Mouse (Mus musculus) bone marrow, adult 2 months (tissue): Measurements from ENCODE around the gene Zdhhc16. TPM values are rescaled to one million over a fixed set of nuclear protein-coding genes. Genes with fewer than 3 reads are reported as not detected.
A peak's percentile ranks its signal among the peaks of the same experiment; 100 is the strongest.

Source experiments
- H3K27ac ChIP-seq: fragments of 200-500 bp; 2 replicates; pipeline ENCODE4 v1.5.1; 2012; ENCODE audit warnings: low read depth, mild to moderate bottlenecking, control low read depth, inconsistent platforms, low read length; ENCODE audit not compliant: control insufficient read depth, poor library complexity, insufficient read depth
- H3K4me1 ChIP-seq: fragments of 200-500 bp; 2 replicates; pipeline ENCODE4 v1.6.1; 2011; ENCODE audit warnings: low read length; ENCODE audit not compliant: control insufficient read depth, insufficient read depth
- H3K4me3 ChIP-seq: fragments of 200-500 bp; replicated peaks from 2 replicates; pipeline ENCODE3; 2011; ENCODE audit warnings: mild to moderate bottlenecking, low read depth, low read length, control low read depth; ENCODE audit not compliant: control insufficient read depth
- CTCF ChIP-seq: fragments of 200-500 bp; IDR thresholded peaks from 2 replicates; pipeline ENCODE4 v1.5.1; 2011; ENCODE audit warnings: low read length, control low read depth; ENCODE audit not compliant: control insufficient read depth, insufficient read depth
- POLR2A ChIP-seq: fragments of 200-500 bp; IDR thresholded peaks from 2 replicates; pipeline ENCODE4 v1.6.1; 2011; ENCODE audit warnings: low read depth, mild to moderate bottlenecking, control low read depth, low read length, borderline replicate concordance; ENCODE audit not compliant: control insufficient read depth
- WGBS: fragments of 180-500 bp; shearing (Covaris S2); methylation state at CpG from one replicate; pipeline ENCODE4 v1.1.7; 2018; 5-methylcytosine and 5-hydroxymethylcytosine counted together
- polyA plus RNA-seq: library from polyadenylated mRNA; stranded (reverse); fragments of >200 nt; gene quantifications from 2 replicates; pipeline ENCODE4 v1.2.4, GENCODE M21; 2011; ENCODE audit warnings: low replicate concordance; ENCODE audit not compliant: missing spikeins, insufficient read depth, insufficient read length

The Zdhhc16 gene
- polyA plus RNA-seq, 1 experiment, result 59.8 TPM

DNA sequence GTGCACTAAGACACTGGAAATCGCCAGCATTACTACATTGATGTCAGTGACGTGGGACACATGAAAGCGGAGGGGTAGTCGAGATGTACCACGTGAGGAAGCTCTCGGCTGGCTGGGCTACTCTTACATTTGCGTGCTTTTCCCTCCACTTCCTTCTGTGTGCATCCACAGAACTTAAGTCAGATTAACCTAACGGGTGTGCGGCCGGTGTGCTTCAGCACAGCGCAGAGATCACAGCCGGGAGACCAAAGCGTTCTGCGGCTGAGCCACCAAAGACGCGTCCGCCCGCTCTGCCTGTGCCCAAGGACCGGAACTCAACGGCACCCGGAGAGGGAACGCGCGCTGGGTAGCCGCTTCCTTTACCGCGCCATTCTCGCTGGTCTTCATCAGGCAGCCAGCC lies 594 bp upstream of the Zdhhc16 start:
- H3K4me3 ChIP-seq, result peak overlapping the region; percentile 97
- WGBS, result under 1% methylated on average over 28 of the region's 28 CpGs
- TF ChIP-seq CTCF (peak; percentile 1; the same call in 1 of the 2 replicates), POLR2A (no peak)
- peak overlapping the region; percentile 73 for H3K27ac ChIP-seq
- H3K4me1 ChIP-seq, result peaks cover 3% of the 10 kb centered on the region

GRCm38 (mm10) chr19:41934124-41934523 lies 844 bp downstream of the Zdhhc16 start:
- WGBS, result 22% methylated on average over 6 of the region's 6 CpGs
- H3K4me3 ChIP-seq, result peak overlapping the region; percentile 100
- no peak for TF ChIP-seq POLR2A
- TF ChIP-seq CTCF, result no peak
- no peak overlapping the region for H3K27ac ChIP-seq
- H3K4me1 ChIP-seq, result peaks cover 3% of the 10 kb centered on the region

- Histone ChIP-seq H3K27ac (no peak overlapping the region), H3K4me1 (peaks cover 3% of the 10 kb centered on the region), H3K4me3 (no peak overlapping the region)
- 89% methylated on average over 1 of the region's 1 CpGs for WGBS
- TF ChIP-seq POLR2A, result no peak
- TF ChIP-seq CTCF, result no peak
These were observed 2.6 kb downstream of the Zdhhc16 start for GRCm38 (mm10) chr19:41935921-41936320.

GRCm38 (mm10) chr19:41938539-41938938 lies 5.3 kb downstream of the Zdhhc16 start:
- peaks cover 1% of the 10 kb centered on the region; the same call in 1 of the 2 replicates for H3K4me1 ChIP-seq
- no peak for TF ChIP-seq CTCF
- no peak for TF ChIP-seq POLR2A
- no peak overlapping the region for H3K4me3 ChIP-seq
- no peak overlapping the region for H3K27ac ChIP-seq
- WGBS, result 86% methylated on average over 5 of the region's 5 CpGs

GRCm38 (mm10) chr19:41943841-41944240 lies 10.6 kb downstream of the Zdhhc16 start:
- Histone ChIP-seq H3K4me3 (no peak overlapping the region), H3K4me1 (no peaks in the 10 kb centered on the region; the same call in 1 of the 2 replicates), H3K27ac (no peak overlapping the region)
- 79% methylated on average over 7 of the region's 7 CpGs for WGBS
- no peak for TF ChIP-seq CTCF
- TF ChIP-seq POLR2A, result no peak

DNA sequence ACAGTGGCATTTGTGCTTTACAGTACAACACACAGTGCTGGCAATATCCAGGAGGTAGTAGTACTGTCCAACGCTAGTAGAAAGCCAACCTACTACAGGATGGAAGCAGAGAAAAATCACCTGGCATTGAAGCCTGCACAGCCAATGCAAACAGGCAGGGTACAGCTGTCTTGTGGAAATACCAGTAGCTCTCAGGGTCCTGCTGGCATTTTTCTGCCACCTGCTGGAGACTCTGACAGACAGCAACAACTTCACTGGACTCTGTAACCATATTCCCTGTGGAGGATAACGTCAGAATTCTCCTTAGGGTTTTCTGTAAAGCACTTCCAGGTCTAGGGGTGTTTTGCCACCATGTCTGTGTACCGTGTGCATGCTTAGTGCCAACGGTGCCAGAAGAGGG lies 19.0 kb downstream of the Zdhhc16 start:
- H3K4me1 ChIP-seq, result no peaks in the 10 kb centered on the region
- TF ChIP-seq POLR2A (no peak), CTCF (peak; percentile 42; the same call in 1 of the 2 replicates)
- H3K27ac ChIP-seq, result no peak overlapping the region
- no peak overlapping the region for H3K4me3 ChIP-seq
- WGBS, result 75% methylated on average over 4 of the region's 4 CpGs

GRCm38 (mm10) chr19:41953574-41953973 lies 20.3 kb downstream of the Zdhhc16 start:
- no peak overlapping the region for H3K4me3 ChIP-seq
- no peak overlapping the region for H3K27ac ChIP-seq
- 69% methylated on average over 3 of the region's 3 CpGs for WGBS
- H3K4me1 ChIP-seq, result no peaks in the 10 kb centered on the region
- TF ChIP-seq CTCF, result no peak
- TF ChIP-seq POLR2A, result no peak

DNA sequence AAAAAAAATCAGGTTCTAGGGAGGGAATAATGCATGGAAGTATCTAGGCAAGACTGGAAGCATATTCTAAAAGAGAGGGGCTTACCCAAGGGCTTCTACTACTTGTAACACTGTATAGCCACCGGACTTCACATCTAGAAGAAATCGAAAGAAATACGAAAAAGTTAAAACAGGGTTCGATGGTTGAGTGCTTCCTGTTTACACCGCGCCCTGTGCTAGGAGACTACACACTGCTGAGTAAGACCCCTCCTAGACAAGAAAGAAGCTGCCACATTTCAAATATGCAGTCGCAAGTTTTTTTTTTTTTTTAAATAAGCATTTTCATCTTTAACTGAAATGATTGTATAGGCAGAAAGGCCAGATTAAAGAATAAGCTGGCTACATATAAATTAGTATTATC lies 36.3 kb downstream of the Zdhhc16 start:
- H3K4me3 ChIP-seq, result no peak overlapping the region
- no peaks in the 10 kb centered on the region for H3K4me1 ChIP-seq
- TF ChIP-seq CTCF (no peak), POLR2A (no peak)
- 62% methylated on average over 7 of the region's 7 CpGs for WGBS
- H3K27ac ChIP-seq, result no peak overlapping the region

- Histone ChIP-seq H3K27ac (no peak overlapping the region), H3K4me1 (no peaks in the 10 kb centered on the region; the same call in 1 of the 2 replicates), H3K4me3 (no peak overlapping the region)
- WGBS, result 84% methylated on average over 13 of the region's 13 CpGs
- TF ChIP-seq POLR2A (no peak), CTCF (no peak)
These were observed 40.9 kb downstream of the Zdhhc16 start for GRCm38 (mm10) chr19:41973891-41974794.

DNA sequence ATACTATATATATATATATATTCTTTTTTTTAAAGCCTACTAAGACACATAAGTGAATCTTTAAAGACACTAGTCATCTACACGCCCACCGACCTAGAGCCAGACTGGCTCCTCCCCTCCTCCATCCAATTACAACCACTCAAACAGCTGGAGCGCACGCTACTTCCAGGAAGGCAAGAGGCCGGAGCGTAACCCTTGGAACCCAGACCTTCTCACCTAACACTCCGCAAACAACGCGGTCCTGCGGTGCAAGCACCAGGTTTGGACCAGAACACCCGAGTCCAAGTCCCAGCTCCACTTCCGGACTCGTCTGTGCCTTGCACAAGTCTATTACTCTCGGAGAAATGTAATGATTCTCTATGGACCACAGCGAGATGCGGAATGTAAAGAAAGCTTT lies 47.1 kb downstream of the Zdhhc16 start:
- TF ChIP-seq CTCF, result no peak
- TF ChIP-seq POLR2A, result no peak
- Histone ChIP-seq H3K27ac (peak overlapping the region; percentile 96), H3K4me1 (peaks cover 3% of the 10 kb centered on the region; the same call in 1 of the 2 replicates), H3K4me3 (peak overlapping the region; percentile 85)
- WGBS, result under 1% methylated on average over 16 of the region's 16 CpGs
